Mouse (Mus musculus) kidney, embryonic 15.5 days (tissue): Measurements from ENCODE around the gene Bcl2l2. TPM values are rescaled to one million over a fixed set of nuclear protein-coding genes. Genes with fewer than 3 reads are reported as not detected.
A peak's percentile ranks its signal among the peaks of the same experiment; 100 is the strongest.

Source experiments
- ATAC-seq: fragments of 200-750 bp; cut with Nextera tagmentation; replicated peaks from 2 replicates; pipeline ENCODE4 v1.8.0; 2017; ENCODE audit warnings: moderate TSS enrichment; ENCODE audit not compliant: low FRiP score
- H3K27ac ChIP-seq: fragments of 300-500 bp; sonication (generic); 2 replicates; pipeline ENCODE4 v1.5.1; 2015; ENCODE audit warnings: mild to moderate bottlenecking, inconsistent platforms
- H3K27me3 ChIP-seq: fragments of 300-500 bp; sonication (generic); 2 replicates; pipeline ENCODE4 v1.6.1; 2015; ENCODE audit warnings: inconsistent platforms
- H3K36me3 ChIP-seq: fragments of 300-500 bp; sonication (generic); 2 replicates; pipeline ENCODE4 v1.6.1; 2015; ENCODE audit warnings: inconsistent platforms
- H3K4me1 ChIP-seq: fragments of 300-500 bp; sonication (generic); 2 replicates; pipeline ENCODE4 v1.6.1; 2015; ENCODE audit warnings: inconsistent platforms
- H3K4me2 ChIP-seq: fragments of 300-500 bp; sonication (generic); 2 replicates; pipeline ENCODE4 v1.6.1; 2015; ENCODE audit warnings: moderate library complexity, mild to moderate bottlenecking, inconsistent platforms
- H3K4me3 ChIP-seq: fragments of 300-500 bp; sonication (generic); replicated peaks from 2 replicates; pipeline ENCODE4 v1.5.1; 2015; ENCODE audit warnings: mild to moderate bottlenecking, inconsistent platforms
- H3K9ac ChIP-seq: fragments of 300-500 bp; sonication (generic); 2 replicates; pipeline ENCODE4 v1.6.1; 2015; ENCODE audit warnings: mild to moderate bottlenecking, inconsistent platforms
- H3K9me3 ChIP-seq: fragments of 300-500 bp; sonication (generic); replicated peaks from 2 replicates; pipeline ENCODE4 v1.6.1; 2016; ENCODE audit warnings: inconsistent platforms
- WGBS: fragments of 180-500 bp; shearing (Covaris S2); methylation state at CpG from one replicate; pipeline ENCODE4 v1.1.7; 2015; ENCODE audit warnings: mixed read lengths; 5-methylcytosine and 5-hydroxymethylcytosine counted together
- polyA plus RNA-seq: library from polyadenylated mRNA; unstranded; fragments of >200 nt; fragmentation: Nextera tagmentation; extraction: Ambion mirVana; gene quantifications from 2 replicates; pipeline ENCODE4 v1.2.1, GENCODE M21; 2015

The Bcl2l2 gene
- polyA plus RNA-seq, 1 experiment from 2014 or later, result 4.7 TPM

DNA sequence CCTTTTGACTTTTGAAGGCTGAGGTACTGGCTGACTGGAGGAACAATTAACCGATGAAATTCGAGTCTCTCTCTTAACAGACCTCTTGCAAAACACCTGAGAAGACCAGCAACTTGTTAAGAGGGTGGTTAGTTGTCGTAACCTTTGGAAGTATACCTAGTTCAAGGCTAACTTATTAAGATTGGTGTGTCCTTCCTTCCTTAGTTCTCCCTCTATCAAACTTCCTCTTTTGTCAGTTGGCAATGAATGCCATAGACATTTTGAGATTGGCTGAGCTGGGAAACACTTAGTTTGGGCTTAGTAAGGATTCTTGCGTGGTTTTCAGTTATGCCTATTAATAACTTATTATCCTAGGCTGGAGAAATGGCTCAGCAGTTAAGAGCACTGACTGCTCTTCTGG lies 15.2 kb upstream of the Bcl2l2 start:
- peaks cover 7% of the 10 kb centered on the region; the same call in 1 of the 2 replicates for H3K4me1 ChIP-seq
- no peak for ATAC-seq
- H3K9ac ChIP-seq, result no peak overlapping the region
- WGBS, result 87% methylated on average over 4 of the region's 4 CpGs
- H3K27me3 ChIP-seq, result no peaks in the 10 kb centered on the region
- H3K27ac ChIP-seq, result no peak overlapping the region
- no peaks in the 10 kb centered on the region for H3K9me3 ChIP-seq
- no peak overlapping the region for H3K4me2 ChIP-seq
- H3K4me3 ChIP-seq, result no peak overlapping the region
- H3K36me3 ChIP-seq, result peaks cover 4% of the 10 kb centered on the region; the same call in 1 of the 2 replicates

DNA sequence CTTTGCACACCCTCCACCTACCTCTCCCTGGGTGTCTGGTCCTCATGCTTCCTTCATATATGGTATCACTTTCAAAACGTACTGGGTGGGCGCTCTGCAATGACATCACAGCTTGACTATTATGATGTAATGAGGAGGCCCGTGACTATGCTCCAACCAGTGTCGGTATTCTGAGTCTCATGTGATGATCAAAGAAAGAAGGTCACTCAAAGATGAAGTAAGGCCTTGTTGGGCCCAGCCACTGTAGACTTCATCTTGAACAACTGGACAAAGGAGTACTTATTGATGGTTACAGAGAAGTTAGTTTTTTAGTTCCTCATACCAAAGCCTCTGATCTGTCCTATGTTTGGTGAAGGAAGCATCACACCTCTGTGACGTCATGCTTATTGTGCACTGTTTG lies 12.3 kb upstream of the Bcl2l2 start, which contains the start of gene Homez:
Gene Homez, minus strand, starts transcription at position 101 of the 400 bp plus-strand sequence.
- H3K4me3 ChIP-seq, result no peak within 1 kb of the TSS
- peaks cover 4% of the 10 kb centered on the region; the same call in 1 of the 2 replicates for H3K36me3 ChIP-seq
- no peak for ATAC-seq
- H3K4me2 ChIP-seq, result no peak within 1 kb of the TSS
- WGBS, result 87% methylated on average over 5 of the region's 5 CpGs
- H3K4me1 ChIP-seq, result peaks cover 6% of the 10 kb centered on the region
- no peaks in the 10 kb centered on the region for H3K9me3 ChIP-seq
- no peaks in the 10 kb centered on the region; the same call in 1 of the 2 replicates for H3K27me3 ChIP-seq
- no peak within 1 kb of the TSS for H3K9ac ChIP-seq
- no peak within 1 kb of the TSS for H3K27ac ChIP-seq

GRCm38 (mm10) chr14:54874165-54874564 lies 9.0 kb upstream of the Bcl2l2 start:
- Histone ChIP-seq H3K4me3 (no peak overlapping the region), H3K27ac (no peak overlapping the region), H3K4me1 (peaks cover 18% of the 10 kb centered on the region), H3K9ac (no peak overlapping the region), H3K4me2 (no peak overlapping the region), H3K27me3 (peaks cover 4% of the 10 kb centered on the region; the same call in 1 of the 2 replicates), H3K36me3 (peaks cover 4% of the 10 kb centered on the region; the same call in 1 of the 2 replicates), H3K9me3 (no peaks in the 10 kb centered on the region)
- no peak for ATAC-seq
- WGBS, result 86% methylated on average over 3 of the region's 3 CpGs

DNA sequence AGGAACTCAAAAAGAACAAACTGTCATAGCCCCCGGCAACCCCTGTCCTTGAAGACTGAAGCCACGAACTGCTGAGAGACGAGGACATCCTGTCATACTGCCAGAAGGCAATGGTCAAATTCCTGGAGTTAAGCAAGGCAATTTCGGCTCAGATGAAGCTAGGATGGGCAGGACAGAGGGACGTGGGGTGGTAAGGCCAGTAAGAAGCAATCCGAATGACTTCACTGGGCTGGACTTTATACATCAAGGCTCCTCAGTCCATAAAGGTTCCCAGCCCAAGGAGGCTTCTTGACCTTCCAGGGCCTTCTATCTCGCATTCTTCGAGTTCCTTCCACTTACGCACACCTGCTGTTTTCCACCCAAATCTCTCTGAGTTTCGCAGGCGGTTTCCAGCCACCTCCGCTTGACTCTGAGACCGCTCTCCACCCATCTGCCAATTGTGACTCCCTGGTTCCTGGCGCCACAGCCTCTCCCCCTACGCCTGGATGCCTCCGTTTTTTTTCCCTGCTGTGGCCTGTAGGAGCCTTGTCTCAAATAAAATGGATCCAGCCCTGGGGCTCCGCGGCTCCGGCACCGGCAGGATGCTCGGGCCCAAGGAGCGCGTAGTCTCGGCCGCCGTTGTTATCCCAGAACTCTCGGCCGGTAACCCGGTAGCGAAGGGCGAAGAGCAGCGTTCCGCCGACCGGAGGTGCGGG lies 7.2 kb upstream of the Bcl2l2 start:
- 2% methylated on average over 36 of the region's 36 CpGs for WGBS
- peak overlapping the region; percentile 72 for H3K4me3 ChIP-seq
- H3K27me3 ChIP-seq, result peaks cover 4% of the 10 kb centered on the region; the same call in 1 of the 2 replicates
- H3K4me1 ChIP-seq, result peaks cover 18% of the 10 kb centered on the region
- no peaks in the 10 kb centered on the region for H3K9me3 ChIP-seq
- ATAC-seq, result peak; percentile 34
- peaks cover 4% of the 10 kb centered on the region; the same call in 1 of the 2 replicates for H3K36me3 ChIP-seq
- H3K4me2 ChIP-seq, result peak overlapping the region; percentile 100
- H3K27ac ChIP-seq, result peak overlapping the region; percentile 90
- H3K9ac ChIP-seq, result peak overlapping the region; percentile 65

GRCm38 (mm10) chr14:54876539-54877047 lies 6.6 kb upstream of the Bcl2l2 start:
- under 1% methylated on average over 71 of the region's 72 CpGs for WGBS
- peak overlapping the region; percentile 65 for H3K9ac ChIP-seq
- H3K9me3 ChIP-seq, result no peaks in the 10 kb centered on the region
- H3K4me2 ChIP-seq, result peak overlapping the region; percentile 100
- H3K4me1 ChIP-seq, result peaks cover 18% of the 10 kb centered on the region
- peaks cover 4% of the 10 kb centered on the region; the same call in 1 of the 2 replicates for H3K27me3 ChIP-seq
- H3K4me3 ChIP-seq, result peak overlapping the region; percentile 72
- peaks cover 4% of the 10 kb centered on the region; the same call in 1 of the 2 replicates for H3K36me3 ChIP-seq
- peak overlapping the region; percentile 90 for H3K27ac ChIP-seq
- peak; percentile 90 for ATAC-seq

GRCm38 (mm10) chr14:54877048-54877715 lies 6.0 kb upstream of the Bcl2l2 start, which contains the start of gene Ppp1r3e:
Gene Ppp1r3e, minus strand, starts transcription at chr14:54877550.
- Histone ChIP-seq H3K9me3 (no peaks in the 10 kb centered on the region), H3K27ac (peak within 1 kb of the TSS; percentile 90), H3K36me3 (peaks cover 1% of the 10 kb centered on the region; the same call in 1 of the 2 replicates), H3K4me2 (peak within 1 kb of the TSS; percentile 100), H3K4me1 (peaks cover 18% of the 10 kb centered on the region), H3K9ac (peak within 1 kb of the TSS; percentile 65), H3K27me3 (peaks cover 4% of the 10 kb centered on the region; the same call in 1 of the 2 replicates), H3K4me3 (peak within 1 kb of the TSS; percentile 72)
- ATAC-seq, result peak; percentile 87
- under 1% methylated on average over 49 of the region's 61 CpGs for WGBS

- H3K4me1 ChIP-seq, result peaks cover 25% of the 10 kb centered on the region
- WGBS, result 12% methylated on average over 21 of the region's 21 CpGs
- no peaks in the 10 kb centered on the region for H3K9me3 ChIP-seq
- H3K4me3 ChIP-seq, result peak overlapping the region; percentile 56
- no peaks in the 10 kb centered on the region for H3K27me3 ChIP-seq
- H3K27ac ChIP-seq, result peak overlapping the region; percentile 96
- peaks cover 25% of the 10 kb centered on the region for H3K36me3 ChIP-seq
- ATAC-seq, result peak; percentile 16
- H3K9ac ChIP-seq, result peak overlapping the region; percentile 71
- H3K4me2 ChIP-seq, result peak overlapping the region; percentile 82
Observed at GRCm38 (mm10) chr14:54884022-54884712, 990 bp downstream of the Bcl2l2 start.

DNA sequence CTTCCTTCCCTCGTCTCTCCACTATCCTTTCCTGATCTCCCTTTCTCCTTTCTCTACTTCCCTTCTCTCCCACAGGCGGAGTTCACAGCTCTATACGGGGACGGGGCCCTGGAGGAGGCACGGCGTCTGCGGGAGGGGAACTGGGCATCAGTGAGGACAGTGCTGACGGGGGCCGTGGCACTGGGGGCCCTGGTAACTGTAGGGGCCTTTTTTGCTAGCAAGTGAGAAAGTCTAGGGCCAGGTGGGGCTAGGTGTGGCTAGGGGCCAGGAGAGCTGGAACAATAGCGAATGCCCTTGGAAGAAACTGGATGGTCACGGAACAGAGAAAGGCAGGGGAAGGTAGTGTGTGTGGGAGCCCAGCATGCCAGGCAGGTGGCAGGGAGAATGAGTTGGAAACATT lies 2.1 kb downstream of the Bcl2l2 start:
- H3K36me3 ChIP-seq, result peaks cover 25% of the 10 kb centered on the region
- peak overlapping the region; percentile 82 for H3K4me2 ChIP-seq
- no peak overlapping the region for H3K27ac ChIP-seq
- H3K9ac ChIP-seq, result no peak overlapping the region
- peaks cover 25% of the 10 kb centered on the region for H3K4me1 ChIP-seq
- H3K4me3 ChIP-seq, result peak overlapping the region; percentile 56
- WGBS, result 89% methylated on average over 11 of the region's 11 CpGs
- H3K9me3 ChIP-seq, result no peaks in the 10 kb centered on the region
- no peaks in the 10 kb centered on the region for H3K27me3 ChIP-seq
- no peak for ATAC-seq

- Histone ChIP-seq H3K4me2 (peak within 1 kb of the TSS; percentile 58), H3K27ac (peak within 1 kb of the TSS; percentile 87), H3K4me3 (peak within 1 kb of the TSS; percentile 91), H3K9ac (peak within 1 kb of the TSS; percentile 23), H3K4me1 (peaks cover 24% of the 10 kb centered on the region), H3K36me3 (peaks cover 22% of the 10 kb centered on the region), H3K9me3 (no peaks in the 10 kb centered on the region), H3K27me3 (no peaks in the 10 kb centered on the region)
- ATAC-seq, result no peak
- WGBS, result 89% methylated on average over 3 of the region's 3 CpGs
Observed at GRCm38 (mm10) chr14:54892200-54892599, 9.0 kb downstream of the Bcl2l2 start, which contains the start of gene Pabpn1. Gene Pabpn1, plus strand, starts transcription at chr14:54892500.

- H3K4me3 ChIP-seq, result peak overlapping the region; percentile 91
- H3K9me3 ChIP-seq, result no peaks in the 10 kb centered on the region
- H3K9ac ChIP-seq, result peak overlapping the region; percentile 100
- H3K4me2 ChIP-seq, result peak overlapping the region; percentile 66
- H3K36me3 ChIP-seq, result peaks cover 34% of the 10 kb centered on the region
- peak; percentile 98 for ATAC-seq
- H3K27me3 ChIP-seq, result no peaks in the 10 kb centered on the region
- H3K4me1 ChIP-seq, result peaks cover 35% of the 10 kb centered on the region
- peak overlapping the region; percentile 96 for H3K27ac ChIP-seq
- under 1% methylated on average over 38 of the region's 38 CpGs for WGBS
Observed at GRCm38 (mm10) chr14:54893651-54894181, 10.5 kb downstream of the Bcl2l2 start.
